Mouse (Mus musculus) heart, embryonic 11.5 days (tissue): ENCODE measurements around the gene Kctd14. TPM values are rescaled to one million over a fixed set of nuclear protein-coding genes. Genes with fewer than 3 reads are reported as not detected.

ENCODE experiments used
- ATAC-seq: fragments of 200-750 bp; cut with Nextera tagmentation; replicated peaks from 2 replicates; pipeline ENCODE4 v1.8.0; 2017; ENCODE audit warnings: moderate library complexity; ENCODE audit not compliant: insufficient number of reproducible peaks, low FRiP score, low TSS enrichment
- H3K27ac ChIP-seq: fragments of 300-500 bp; sonication (generic); 2 replicates; pipeline ENCODE4 v1.5.1; 2014; ENCODE audit warnings: mild to moderate bottlenecking, low read depth, low read length
- H3K27me3 ChIP-seq: fragments of 300-500 bp; sonication (generic); 2 replicates; pipeline ENCODE4 v1.6.1; 2014; ENCODE audit warnings: mild to moderate bottlenecking, low read length, mixed read lengths; ENCODE audit not compliant: control insufficient read depth, insufficient read depth
- H3K36me3 ChIP-seq: fragments of 300-500 bp; sonication (generic); 2 replicates; pipeline ENCODE4 v1.6.1; 2014; ENCODE audit warnings: mild to moderate bottlenecking, low read length, moderate library complexity, mixed read lengths; ENCODE audit not compliant: control insufficient read depth, insufficient read depth
- H3K4me1 ChIP-seq: fragments of 300-500 bp; sonication (generic); 2 replicates; pipeline ENCODE4 v1.6.1; 2014; ENCODE audit warnings: low read length; ENCODE audit not compliant: control insufficient read depth, insufficient read depth
- H3K4me2 ChIP-seq: fragments of 300-500 bp; sonication (generic); 2 replicates; pipeline ENCODE4 v1.6.1; 2014; ENCODE audit warnings: mild to moderate bottlenecking, moderate library complexity
- H3K4me3 ChIP-seq: fragments of 300-500 bp; sonication (generic); 2 replicates; pipeline ENCODE4 v1.5.1; 2014; ENCODE audit warnings: low read depth, low read length
- H3K9ac ChIP-seq: fragments of 300-500 bp; sonication (generic); 2 replicates; pipeline ENCODE4 v1.6.1; 2014; ENCODE audit warnings: mild to moderate bottlenecking, low read depth, low read length, moderate library complexity
- H3K9me3 ChIP-seq: fragments of 300-500 bp; sonication (generic); replicated peaks from 2 replicates; pipeline ENCODE4 v1.6.1; 2016; ENCODE audit warnings: low read length; ENCODE audit not compliant: control insufficient read depth
- WGBS: fragments of 180-500 bp; shearing (Covaris S2); extraction: QIAGEN DNeasy Blood & Tissue Kit; methylation state at CpG from one replicate; pipeline ENCODE4 v1.1.7; 2014; ENCODE audit not compliant: insufficient replicate concordance; 5-methylcytosine and 5-hydroxymethylcytosine counted together
- polyA plus RNA-seq: library from polyadenylated mRNA; unstranded; fragments of >200 nt; fragmentation: Nextera tagmentation; extraction: Ambion mirVana; gene quantifications from 2 replicates; pipeline ENCODE4 v1.2.1, GENCODE M21; 2014

Kctd14 gene
- polyA plus RNA-seq, 1 experiment from 2014 or later: 0.67 TPM

- Histone ChIP-seq H3K4me3 (no peak within 1 kb of the TSS), H3K36me3 (no peaks in the 10 kb centered on the region; the same call in 1 of the 2 replicates), H3K4me1 (no peaks in the 10 kb centered on the region; the same call in 1 of the 2 replicates), H3K27ac (no peak within 1 kb of the TSS), H3K9ac (no peak within 1 kb of the TSS), H3K27me3 (no peaks in the 10 kb centered on the region), H3K9me3 (no peaks in the 10 kb centered on the region), H3K4me2 (no peak within 1 kb of the TSS)
- WGBS: 71% methylated on average over 25 of the region's 25 CpGs
- no peak for ATAC-seq
Observed at GRCm38 (mm10) chr7:97416906-97417777, 34.0 kb upstream of the Kctd14 start, which contains the start of gene Thrsp. Gene Thrsp, minus strand, starts transcription at chr7:97417730.

GRCm38 (mm10) chr7:97418717-97419116 is 32.4 kb upstream of the Kctd14 start:
- H3K9ac ChIP-seq: no peak overlapping the region
- WGBS: 75% methylated on average over 5 of the region's 5 CpGs

GRCm38 (mm10) chr7:97419163-97419562 is 32.0 kb upstream of the Kctd14 start:
- H3K9ac ChIP-seq: no peak overlapping the region
- 72% methylated on average over 5 of the region's 5 CpGs for WGBS
- no peaks in the 10 kb centered on the region for H3K27me3 ChIP-seq
- no peak overlapping the region for H3K4me3 ChIP-seq
- H3K4me2 ChIP-seq: no peak overlapping the region
- no peak overlapping the region for H3K27ac ChIP-seq
- H3K9me3 ChIP-seq: no peaks in the 10 kb centered on the region
- H3K4me1 ChIP-seq: no peaks in the 10 kb centered on the region; the same call in 1 of the 2 replicates
- H3K36me3 ChIP-seq: no peaks in the 10 kb centered on the region
- ATAC-seq: no peak

More at GRCm38 (mm10) chr7:97418717-97419116, 32.4 kb upstream of the Kctd14 start:
- H3K27me3 ChIP-seq: no peaks in the 10 kb centered on the region
- ATAC-seq: no peak
- no peaks in the 10 kb centered on the region for H3K9me3 ChIP-seq
- no peaks in the 10 kb centered on the region; the same call in 1 of the 2 replicates for H3K4me1 ChIP-seq
- no peak overlapping the region for H3K27ac ChIP-seq
- H3K4me3 ChIP-seq: no peak overlapping the region
- no peak overlapping the region for H3K4me2 ChIP-seq
- H3K36me3 ChIP-seq: no peaks in the 10 kb centered on the region

GRCm38 (mm10) chr7:97420406-97420805 is 30.7 kb upstream of the Kctd14 start:
- Histone ChIP-seq H3K4me2 (no peak overlapping the region), H3K27ac (no peak overlapping the region), H3K4me3 (no peak overlapping the region), H3K9ac (no peak overlapping the region), H3K27me3 (no peaks in the 10 kb centered on the region), H3K36me3 (no peaks in the 10 kb centered on the region), H3K4me1 (no peaks in the 10 kb centered on the region; the same call in 1 of the 2 replicates), H3K9me3 (no peaks in the 10 kb centered on the region)
- ATAC-seq: no peak
- 48% methylated on average over 1 of the region's 1 CpGs for WGBS

GRCm38 (mm10) chr7:97420958-97421651 is 30.0 kb upstream of the Kctd14 start:
- H3K27me3 ChIP-seq: no peaks in the 10 kb centered on the region
- no peaks in the 10 kb centered on the region; the same call in 1 of the 2 replicates for H3K4me1 ChIP-seq
- H3K9me3 ChIP-seq: no peaks in the 10 kb centered on the region
- WGBS: 81% methylated on average over 8 of the region's 8 CpGs
- no peak for ATAC-seq
- no peak overlapping the region for H3K4me3 ChIP-seq
- H3K4me2 ChIP-seq: no peak overlapping the region
- no peaks in the 10 kb centered on the region for H3K36me3 ChIP-seq
- H3K27ac ChIP-seq: no peak overlapping the region
- no peak overlapping the region for H3K9ac ChIP-seq

GRCm38 (mm10) chr7:97423754-97424153 is 27.4 kb upstream of the Kctd14 start:
- Histone ChIP-seq H3K9me3 (no peaks in the 10 kb centered on the region), H3K4me1 (no peaks in the 10 kb centered on the region; the same call in 1 of the 2 replicates), H3K9ac (no peak overlapping the region), H3K27ac (no peak overlapping the region), H3K36me3 (no peaks in the 10 kb centered on the region), H3K4me3 (no peak overlapping the region), H3K4me2 (no peak overlapping the region), H3K27me3 (no peaks in the 10 kb centered on the region)
- WGBS: 51% methylated on average over 5 of the region's 5 CpGs
- no peak for ATAC-seq

GRCm38 (mm10) chr7:97424621-97425245 is 26.4 kb upstream of the Kctd14 start:
- Histone ChIP-seq H3K27ac (no peak overlapping the region), H3K27me3 (no peaks in the 10 kb centered on the region), H3K4me1 (peaks cover 1% of the 10 kb centered on the region; the same call in 1 of the 2 replicates), H3K4me2 (peak overlapping the region; percentile 24; the same call in 1 of the 2 replicates), H3K9ac (no peak overlapping the region), H3K9me3 (no peaks in the 10 kb centered on the region), H3K4me3 (no peak overlapping the region), H3K36me3 (no peaks in the 10 kb centered on the region)
- peak; percentile 70; the same call in 1 of the 2 replicates for ATAC-seq
- 9% methylated on average over 12 of the region's 12 CpGs for WGBS

- Histone ChIP-seq H3K27ac (no peak overlapping the region), H3K4me3 (no peak overlapping the region), H3K9ac (no peak overlapping the region), H3K4me1 (peaks cover 7% of the 10 kb centered on the region; the same call in 1 of the 2 replicates), H3K27me3 (no peaks in the 10 kb centered on the region), H3K4me2 (no peak overlapping the region), H3K36me3 (no peaks in the 10 kb centered on the region), H3K9me3 (no peaks in the 10 kb centered on the region)
- ATAC-seq: no peak
- 59% methylated on average over 6 of the region's 6 CpGs for WGBS
Observed at GRCm38 (mm10) chr7:97426566-97426965, 24.6 kb upstream of the Kctd14 start.
